Mouse (Mus musculus) forelimb bud, embryonic 11.5 days (tissue): Measurements from ENCODE around the gene Wdr92.

Source experiments
- DNase-seq: peaks from one replicate; pipeline ENCODE4 v3.0.0-alpha.2; 2012; ENCODE audit warnings: low read depth, low spot score

The Wdr92 gene

DNA sequence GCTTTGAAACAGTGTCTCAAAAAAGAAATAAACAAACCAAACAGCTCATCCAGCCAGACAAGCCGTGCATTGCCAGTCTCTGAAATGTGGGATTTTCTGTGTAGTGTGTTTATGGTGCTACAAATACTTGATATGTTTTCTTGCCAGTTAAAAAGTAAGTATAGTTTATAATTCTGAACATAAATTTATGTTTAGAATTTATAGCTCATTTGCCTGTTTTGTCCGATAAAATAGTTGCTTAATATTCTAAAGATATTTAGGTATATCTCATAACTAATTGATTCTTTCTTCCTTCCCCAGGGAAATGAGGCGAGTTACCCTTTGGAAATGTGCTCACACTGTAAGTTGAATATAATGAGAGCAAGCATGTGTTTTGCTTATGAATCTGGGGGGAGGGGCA, at the start of gene Wdr92:
Gene Wdr92 (plus strand): TSS at position 301 of the 400 bp plus-strand sequence.
- DNase-seq: no peak

DNA sequence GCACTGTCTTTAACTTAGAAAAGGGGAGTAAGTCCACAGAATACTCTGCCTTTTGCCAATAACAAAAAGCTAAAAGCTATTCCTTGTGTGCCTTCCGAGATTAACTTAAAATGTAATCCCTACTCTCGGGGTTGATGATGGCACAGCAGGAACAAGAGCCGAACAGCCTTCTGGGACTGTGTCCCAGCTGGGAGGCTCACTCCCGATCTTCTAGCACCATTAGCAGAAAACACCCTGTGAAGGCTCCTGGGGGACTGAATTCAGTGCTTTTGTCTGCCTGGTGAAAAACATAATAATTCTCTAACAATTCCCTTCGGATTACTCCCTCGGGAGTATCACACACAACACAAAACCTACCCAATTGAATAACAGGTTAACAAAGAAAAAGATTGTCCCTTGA, 46.3 kb upstream of the Wdr92 start:
- no peak for DNase-seq

DNA sequence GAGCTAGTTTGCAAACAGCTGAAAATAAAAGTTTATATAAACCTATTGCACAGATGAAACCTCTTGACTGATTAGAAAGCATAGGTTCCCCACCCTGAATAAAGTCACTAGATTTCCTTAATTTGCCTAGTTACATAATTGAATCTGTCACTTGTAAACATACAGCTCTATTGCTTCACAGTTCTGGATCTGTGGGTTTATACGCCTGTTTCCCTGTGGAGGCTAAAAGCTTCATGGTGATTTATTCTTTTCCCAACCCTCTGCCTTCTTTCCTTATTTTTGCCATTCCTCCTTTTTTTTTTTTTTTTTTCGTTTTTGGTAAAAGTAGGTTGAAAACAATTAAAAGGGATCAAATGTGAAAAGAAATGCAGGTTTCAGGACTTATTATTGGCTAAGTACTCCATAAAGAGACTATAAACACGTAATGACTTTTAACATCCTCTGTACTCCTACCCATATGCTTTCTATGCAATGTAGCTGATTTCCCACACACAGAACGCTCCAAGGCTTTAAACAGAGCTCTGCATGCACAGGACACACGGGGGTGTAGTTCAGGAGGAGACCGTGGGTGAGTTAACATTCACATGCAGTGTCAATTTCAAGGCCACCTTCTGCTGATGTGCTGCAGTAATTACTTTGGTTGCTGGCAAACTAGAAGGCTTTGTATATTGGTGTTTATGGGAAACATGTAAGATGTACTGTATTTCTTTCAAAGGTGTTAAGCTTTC, 43.4 kb upstream of the Wdr92 start:
- DNase-seq: no peak

DNA sequence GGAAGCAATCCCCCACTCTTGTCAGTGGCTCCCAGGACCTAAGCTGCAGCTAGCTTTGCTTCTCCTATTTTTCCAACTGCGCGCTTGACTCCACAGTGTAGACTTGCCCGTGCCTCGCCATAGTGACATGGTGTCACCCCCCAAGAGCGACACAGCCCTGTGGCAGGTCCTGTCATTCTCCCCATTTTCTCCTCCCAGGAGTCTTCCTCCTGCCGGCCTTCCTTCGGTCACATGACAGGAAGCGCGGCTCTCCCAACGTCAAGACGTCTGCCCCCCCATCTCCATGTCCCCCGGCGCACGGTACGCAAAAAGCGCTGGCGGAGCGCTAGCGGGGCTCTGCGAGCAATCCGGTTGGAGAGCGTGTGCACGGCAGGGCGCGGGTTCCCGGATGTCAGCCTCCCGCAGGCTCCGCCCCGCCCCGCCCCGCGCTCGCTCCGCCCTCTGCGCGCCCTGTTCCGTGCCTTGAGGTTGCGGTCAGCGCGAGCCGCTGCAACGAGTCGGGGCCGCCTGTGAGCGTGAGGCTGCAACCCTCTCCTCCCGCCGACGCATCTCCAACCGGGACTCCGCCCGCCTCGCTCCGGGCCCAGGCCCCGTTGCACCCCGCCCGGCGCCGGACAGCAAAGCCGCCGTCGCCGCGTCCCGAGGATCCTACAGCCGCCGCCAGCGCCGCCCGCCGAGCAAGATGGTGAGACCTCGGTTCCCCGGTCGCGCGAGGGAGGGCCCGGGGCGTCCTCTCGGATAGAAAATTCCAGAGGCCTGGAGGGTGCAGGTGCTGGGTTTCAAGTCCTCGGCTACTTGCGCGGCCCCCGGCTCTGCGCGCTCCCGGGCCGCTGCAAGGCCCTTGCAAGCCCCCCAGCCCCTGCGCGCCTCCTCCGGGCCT, 22.8 kb upstream of the Wdr92 start, which contains the start of gene Ppp3r1:
Gene Ppp3r1 (plus strand): TSS at position 406 of the 880 bp plus-strand sequence.
- DNase-seq: peak; percentile 96

DNA sequence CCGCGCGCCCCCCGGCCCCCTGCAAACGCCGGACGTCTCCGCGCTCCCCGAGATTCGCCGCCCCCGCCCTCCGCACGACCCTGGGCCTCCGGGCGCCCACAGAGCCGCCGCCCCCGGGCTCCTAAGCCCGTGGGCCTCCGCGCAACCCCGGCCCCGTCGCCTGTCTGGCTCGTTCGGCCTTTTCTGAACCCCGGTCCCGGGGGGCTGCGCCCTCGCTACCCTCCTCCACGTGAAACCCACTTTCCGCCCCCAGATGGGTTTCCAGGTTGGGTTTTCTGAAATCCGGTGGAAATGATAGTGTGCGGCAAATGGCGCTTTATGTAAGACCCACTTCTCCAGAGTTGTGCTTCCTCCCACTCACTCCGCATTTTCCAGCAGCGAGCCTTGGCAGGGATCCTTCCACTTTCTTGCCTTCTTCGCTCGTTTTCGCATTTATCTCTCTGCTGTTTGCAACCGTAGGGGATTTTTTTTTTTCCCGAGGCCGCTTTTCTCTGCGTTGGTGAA, 22.1 kb upstream of the Wdr92 start:
- DNase-seq: peak; percentile 21

DNA sequence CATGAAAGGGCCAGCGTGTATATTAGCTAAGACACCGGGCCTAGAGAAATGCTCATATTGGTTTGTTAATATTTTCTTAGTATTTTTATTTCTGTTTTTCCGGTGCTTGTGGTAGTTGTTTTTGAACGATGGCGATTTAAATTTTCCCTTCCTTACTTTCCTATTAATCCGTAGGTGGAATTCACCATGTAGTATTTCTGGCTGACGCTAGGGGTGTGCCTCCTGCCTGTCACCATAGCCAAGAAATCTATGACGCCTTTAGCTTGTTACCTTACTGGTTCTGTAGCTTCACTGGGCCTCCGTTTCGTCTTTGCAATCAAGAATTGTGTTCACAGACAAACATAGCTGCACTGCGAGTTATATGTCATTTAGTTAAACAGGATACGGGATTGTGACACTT, 21.7 kb upstream of the Wdr92 start:
- peak; percentile 60 for DNase-seq

DNA sequence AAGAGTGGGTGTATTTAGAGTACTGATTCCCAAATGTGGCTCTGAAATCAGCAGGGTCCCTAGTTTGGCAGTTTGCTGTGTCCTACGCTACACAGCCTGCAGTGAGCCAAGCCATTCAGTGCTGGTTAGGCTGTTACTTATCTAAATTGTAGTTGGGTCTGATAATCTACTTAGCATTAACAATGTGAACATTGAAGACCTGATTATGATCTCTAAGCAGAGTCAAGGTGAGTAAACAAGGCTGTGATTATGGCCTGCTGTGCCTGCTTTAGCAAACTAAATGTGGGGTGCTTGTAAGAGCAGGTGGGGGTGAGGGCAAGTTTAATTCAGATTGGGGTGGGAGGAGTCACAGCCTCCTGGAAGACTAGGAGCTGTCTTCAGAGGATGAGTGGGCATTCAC, 18.0 kb upstream of the Wdr92 start:
- no peak for DNase-seq

DNA sequence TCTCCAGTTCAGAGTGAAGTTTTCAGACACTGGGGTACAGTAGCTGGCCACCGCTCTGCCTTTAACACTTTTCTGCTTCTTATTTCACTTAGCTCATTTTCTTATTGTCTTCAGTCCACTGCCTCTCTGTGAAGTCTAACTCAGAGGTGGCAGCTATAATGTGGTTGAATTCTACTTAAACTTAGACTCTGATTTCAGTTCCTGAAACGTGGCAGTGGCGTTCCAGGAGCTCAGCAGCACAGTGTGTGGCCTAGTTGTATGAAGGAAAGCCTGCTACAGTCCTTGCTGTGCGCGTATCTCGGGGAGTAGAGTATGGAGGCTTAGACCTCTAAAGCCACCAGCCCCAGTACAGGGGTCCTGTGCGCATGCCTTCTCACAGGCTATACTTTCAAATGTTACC, 15.3 kb upstream of the Wdr92 start:
- DNase-seq: no peak

DNA sequence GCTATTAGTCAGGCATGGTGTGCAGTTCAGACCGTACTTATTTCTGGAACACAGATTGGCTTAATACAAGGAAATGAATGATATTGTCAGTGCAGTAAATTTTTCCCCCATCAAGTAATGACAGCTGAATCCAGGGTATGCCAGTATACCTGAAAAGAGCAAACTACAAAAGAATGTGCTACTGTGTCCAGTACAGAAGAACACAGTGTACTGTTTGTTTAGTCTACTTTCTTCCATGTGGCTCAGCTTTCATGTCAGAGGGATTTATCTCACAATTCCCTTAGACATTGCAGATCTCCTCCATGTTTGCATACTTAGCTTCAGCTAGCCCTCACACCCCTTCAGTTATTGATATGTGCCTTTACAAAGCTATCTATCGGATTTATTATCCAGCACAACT, 12.6 kb upstream of the Wdr92 start:
- no peak for DNase-seq

DNA sequence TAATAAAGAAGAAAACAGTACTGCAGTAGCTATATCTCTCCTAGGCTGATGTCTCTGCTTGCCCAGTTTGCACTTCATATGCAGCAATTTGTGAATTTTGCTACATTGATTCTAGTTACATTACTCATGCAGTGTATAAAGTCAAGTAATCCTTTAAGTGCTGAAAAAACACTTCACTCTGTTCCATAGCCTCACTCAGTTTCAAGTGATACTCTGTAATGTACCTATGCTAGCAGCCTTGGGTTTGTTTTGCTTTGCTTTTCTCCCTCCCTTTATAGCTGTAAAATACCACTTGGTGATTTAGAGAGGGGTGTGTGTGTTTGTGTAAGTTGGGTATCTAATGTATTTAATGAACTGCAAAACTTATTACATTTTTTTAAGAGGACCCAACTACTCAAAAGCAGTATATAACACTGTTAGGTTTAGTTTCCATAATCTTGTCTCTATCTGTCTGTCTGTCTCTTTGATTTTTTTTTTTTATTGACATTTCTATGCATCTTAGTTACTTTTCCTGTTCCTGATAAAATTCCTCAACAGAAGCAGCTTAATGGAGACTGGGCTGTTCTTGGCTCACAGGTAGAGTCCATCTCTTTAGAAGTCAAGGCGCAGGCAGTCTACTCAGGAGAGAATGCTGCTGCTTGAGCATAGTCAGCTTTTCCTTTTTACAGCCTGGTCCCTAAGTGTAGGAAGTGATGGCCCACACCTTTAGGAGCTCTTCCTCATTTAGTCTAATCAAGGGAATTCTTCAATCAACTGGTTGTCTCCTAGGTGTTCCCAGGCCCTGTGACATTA, 10.8 kb upstream of the Wdr92 start:
- DNase-seq: no peak

DNA sequence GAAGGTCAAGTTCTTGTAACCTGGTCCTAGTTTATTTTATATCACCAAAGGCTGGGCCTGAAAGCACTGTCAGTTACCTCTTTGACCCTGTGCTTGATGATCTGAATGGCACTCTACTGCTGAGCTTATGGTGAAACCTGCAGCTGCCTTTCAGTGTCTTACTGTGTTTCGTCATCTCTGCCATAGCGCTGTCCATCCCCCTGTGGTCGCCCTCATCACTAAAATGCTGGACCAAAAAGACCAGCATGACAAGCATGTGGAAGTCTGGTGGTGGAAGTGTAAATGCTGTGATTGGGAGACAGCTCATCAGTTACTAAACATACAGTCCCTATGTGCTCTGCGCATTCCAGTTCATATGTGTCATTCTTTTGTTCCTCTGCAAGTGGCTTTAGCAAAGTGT, 9.6 kb upstream of the Wdr92 start:
- no peak for DNase-seq

DNA sequence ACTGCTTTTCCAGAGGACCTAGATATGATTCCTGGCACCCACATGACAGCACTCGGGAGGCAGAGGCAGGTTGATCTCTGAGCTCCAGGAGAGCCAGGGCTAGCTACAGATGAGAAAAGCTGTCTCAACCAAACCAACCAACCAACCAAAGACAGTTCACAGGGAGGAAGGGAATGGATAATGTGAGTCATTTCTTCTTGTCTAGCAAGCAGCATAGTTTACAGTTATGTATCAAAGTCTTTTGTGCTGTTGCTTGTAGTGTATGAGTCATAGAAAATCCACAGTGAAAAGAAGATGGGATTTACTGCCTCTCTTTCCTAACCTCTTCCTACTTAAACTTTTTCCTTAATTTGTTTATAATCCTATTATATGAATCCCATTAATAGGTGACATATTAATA, 5.3 kb upstream of the Wdr92 start:
- no peak for DNase-seq

DNA sequence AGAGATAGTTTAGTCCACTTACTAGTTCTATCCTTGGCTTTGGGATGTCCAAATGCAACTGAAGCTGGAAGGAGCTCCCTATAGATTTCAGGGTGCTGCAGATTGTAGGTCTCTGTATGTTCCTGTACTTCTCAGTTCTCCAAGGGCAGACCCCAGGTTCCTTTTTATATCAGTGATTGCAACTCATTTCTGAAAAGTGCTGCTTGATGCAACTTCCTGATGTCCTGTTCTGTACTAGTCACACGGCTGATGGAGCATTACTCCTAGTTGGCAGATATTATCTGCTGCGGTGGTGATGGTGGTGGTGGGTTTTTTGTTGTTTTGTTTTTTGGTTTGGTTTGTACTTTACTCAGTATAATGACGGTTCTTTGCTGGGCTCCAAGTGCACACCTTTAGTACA, 1.2 kb upstream of the Wdr92 start:
- DNase-seq: no peak

DNA sequence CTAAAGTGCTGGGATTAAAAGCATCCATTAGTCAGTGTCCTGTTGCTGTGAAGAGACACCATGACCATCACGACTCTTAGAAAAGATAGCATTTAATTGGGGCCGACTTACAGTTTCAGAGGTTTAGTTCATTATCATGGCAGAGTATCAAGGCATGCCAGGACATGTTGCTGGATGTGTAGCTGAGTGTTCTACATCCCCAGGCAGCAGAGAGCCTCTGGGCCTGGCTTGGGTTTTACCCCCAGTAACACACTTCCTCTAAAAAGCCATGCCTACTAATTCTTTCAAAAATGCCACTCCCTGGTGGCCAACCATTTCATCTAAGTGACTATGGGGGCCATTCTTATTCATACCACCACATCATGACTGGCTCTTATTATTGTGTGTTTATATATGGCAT, 1.3 kb downstream of the Wdr92 start:
- no peak for DNase-seq

DNA sequence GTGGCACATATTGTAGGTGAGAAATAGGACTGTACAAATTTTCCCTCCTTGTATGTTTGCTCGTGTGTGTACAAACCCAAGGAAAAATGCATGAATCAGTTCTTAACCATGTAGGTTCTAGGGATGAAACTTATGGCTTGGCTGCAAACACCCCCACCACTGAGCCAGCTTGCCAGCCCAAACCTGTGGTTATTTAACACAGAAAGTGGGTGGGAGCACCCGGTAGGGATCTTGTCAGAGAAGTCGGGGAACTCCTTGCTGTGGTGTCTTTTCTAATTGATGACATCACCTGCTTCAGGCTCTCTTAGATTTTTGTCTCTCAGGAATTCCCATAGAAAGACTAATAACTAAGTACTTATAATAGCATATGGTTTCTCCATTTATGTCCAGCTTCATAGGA, 5.7 kb downstream of the Wdr92 start:
- DNase-seq: no peak

DNA sequence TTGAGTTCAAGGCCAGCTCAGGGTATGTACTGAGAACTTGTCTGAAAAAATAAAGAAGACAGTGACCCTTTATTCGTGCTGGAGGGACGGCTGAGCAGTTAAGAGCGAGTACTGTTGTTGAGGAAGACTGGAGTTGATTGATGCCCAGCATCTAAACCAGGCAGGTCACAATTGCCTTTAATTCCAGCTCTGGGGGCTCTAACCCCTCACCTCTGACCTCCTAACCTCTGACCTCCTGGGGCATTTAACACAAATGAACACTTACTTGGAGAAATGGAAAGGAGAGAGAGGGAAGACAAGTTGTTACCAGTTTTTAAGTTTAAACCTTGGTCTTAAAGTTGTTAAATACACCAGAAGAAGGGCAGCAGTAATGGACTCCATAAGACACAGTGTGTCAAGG, 6.9 kb downstream of the Wdr92 start:
- no peak for DNase-seq

DNA sequence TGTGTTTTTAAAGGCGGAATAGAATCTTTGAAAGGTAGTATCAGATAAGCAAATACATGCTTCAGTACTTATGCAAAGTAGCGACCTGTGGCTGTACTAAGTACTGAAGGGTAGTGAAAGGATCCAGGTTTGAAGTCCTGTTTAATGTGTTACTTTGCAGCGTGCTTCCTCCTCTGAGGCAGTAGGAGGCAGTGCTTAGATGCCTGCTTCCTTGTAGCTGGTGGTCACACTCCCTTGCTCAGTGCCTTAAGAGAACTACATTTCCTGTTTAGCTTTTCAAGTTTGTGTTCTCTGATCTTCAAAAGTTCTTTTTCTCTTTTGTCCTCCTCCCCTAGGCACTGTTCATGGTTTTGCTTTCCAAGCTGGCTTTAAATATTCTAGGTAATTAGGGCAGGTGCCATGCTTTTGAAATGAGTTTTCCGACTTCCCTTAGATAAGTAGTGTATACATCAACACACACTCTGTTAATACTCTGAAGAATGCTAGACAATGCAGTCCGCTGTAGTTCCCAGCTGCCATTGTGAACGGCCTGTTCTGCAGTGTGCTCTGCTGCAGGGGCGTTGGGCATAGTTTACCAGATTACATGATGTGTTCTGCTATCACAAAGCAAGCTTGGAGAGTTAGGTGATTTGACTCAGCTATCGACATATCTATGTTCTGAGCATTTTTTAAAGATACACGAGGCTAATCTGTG, 10.4 kb downstream of the Wdr92 start:
- no peak for DNase-seq

DNA sequence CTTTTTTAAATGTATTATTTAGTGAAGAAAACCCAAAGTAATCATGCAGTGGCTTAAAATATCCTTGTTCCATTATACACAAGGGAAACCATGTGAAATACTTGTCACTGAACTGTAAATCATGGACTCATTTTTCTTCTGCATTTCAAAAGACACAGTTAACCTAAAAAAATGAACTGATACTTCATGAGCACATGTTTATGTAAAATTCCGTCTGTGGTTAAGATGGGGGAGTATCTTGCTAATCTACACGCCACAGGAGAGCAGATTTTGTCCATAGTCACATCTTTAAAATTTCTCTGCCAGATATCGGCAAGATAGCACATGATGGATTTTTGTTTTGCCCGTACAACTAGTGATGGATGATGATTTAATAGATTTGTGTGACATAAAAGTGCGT, 17.3 kb downstream of the Wdr92 start:
- no peak for DNase-seq

DNA sequence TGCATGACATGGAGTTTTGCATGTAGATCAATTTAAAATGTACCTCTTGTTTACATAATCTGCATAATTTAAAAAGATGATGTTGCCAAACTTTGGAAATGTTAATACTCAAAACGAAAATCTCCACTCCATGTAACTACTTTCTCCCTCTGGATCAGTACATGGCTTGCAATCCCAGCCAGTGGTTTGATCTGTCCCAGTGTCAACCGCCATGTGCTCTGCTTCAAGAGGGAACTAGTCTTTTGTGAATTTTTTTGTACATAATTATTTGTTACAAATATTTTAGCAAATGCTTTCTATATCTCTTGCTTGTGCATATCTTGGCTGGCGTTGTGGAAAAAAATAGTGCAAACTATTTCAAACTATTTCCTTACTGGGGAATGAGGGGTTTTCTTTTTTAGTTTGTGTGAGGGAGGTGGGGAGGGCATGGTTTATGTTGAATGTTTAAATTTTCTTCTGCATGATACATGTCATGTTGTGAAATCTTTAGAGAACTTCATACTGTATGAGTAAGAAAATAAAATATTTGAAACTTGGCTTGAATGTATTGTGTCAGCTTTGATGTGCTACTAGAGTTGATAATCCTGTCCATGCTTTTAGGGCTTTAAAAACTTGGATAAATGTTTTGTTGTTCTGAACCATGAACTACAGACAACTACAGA, 18.1 kb downstream of the Wdr92 start:
- no peak for DNase-seq

DNA sequence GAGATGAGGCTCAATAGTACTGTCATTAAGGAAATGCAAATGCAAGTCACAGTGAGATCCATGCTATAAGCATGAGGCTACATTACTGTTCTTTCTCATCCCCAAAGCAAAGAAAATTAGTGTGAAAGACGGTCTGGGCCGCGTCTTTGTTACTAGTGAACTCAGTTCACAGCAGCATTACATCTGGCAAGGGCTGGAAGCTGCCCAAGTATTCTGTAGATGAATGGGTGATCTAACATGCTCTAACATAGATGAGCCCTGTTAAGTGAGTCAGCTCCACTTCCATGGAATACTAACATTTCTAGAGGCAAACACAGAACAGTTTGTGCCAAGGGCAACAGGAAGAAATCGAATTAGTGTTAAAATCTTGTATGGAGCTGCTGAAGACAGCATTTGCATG, 19.0 kb downstream of the Wdr92 start:
- DNase-seq: no peak

DNA sequence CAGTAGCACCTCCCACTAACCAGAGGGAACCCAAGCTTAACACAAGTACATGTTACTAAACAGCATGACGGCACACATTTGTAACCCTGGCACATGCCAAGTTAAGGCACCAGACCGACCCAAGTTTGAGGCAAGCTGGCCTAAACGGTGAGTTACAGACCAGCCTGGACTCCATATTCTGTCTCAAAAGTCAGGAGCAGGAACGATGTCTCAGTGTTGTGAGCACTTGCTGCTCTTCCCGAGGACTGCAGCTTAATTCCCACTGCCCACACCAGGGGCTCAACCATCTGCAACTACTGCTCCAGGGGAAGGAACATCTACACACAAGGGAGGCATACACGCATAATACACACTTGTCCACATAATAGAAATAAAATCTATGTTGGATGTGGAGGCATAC, 20.6 kb downstream of the Wdr92 start:
- DNase-seq: no peak
